Mouse (Mus musculus): ENCODE measurements around the gene Dlg1. TPM values are rescaled to one million over a fixed set of nuclear protein-coding genes. Genes with fewer than 3 reads are reported as not detected.

The Dlg1 gene
- 10.5 and 11.2 TPM in 2 replicates for polyA plus RNA-seq (2015; fragmentation: Nextera tagmentation; extraction: Ambion mirVana)

DNA sequence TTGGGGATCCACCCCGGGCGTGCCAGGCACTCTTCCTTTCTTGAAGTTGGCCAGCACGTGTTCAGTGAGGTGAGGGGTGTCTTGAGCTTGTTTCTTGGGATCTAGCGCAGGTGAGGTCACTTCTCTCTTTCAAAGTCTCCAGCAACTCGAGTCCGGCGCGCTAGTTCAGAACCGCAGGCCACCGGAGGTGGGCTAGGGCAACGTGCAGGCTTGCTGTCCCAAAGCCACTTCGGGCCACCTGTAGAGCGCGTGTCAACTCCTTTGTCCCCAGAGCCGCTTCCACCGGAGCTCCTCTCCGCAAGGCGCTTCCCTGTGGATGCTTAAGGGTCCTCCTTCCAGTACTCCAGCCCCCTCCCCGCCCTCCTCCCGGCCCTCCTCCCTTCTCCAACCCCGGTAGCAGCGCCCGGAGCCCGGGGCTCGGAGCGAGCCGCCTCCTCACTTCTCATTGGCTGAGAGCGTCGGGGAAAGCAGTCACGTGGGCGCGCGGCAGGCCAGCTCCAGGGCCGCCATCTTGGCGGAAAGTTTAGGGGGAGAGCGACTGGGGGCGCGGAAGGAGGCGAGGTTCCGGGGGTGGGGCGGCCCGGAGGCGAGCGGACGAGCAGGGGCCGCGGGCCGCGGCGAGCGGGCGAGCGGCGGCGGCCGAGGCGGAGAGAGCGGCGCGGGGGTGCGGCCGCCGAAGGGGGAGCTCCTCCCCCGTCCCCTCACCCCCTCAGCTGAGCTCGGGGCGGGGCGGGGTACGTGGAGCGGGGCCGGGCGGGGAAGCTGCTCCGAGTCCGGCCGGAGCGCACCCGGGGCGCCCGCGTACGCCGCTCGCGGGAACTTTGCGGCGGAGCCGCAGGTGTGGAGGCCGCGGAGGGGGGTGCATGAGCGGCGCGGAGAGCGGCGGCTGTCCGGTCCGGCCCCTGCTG is at the start of gene Dlg1:
Dlg1 (plus strand) TSS at position 65 of the 908 bp plus-strand sequence.
- peak; percentile 94 for ATAC-seq
- Histone ChIP-seq H3K36me3 (ENCODE audit: control insufficient read depth, insufficient read depth) (no peaks in the 10 kb centered on the region), H3K9me3 (ENCODE audit: control insufficient read depth) (no peaks in the 10 kb centered on the region), H3K27me3 (replicated peaks; ENCODE audit: control insufficient read depth, insufficient read depth, low read length) (no peaks in the 10 kb centered on the region), H3K4me3 (ENCODE audit: low read depth, low read length) (peak within 1 kb of the TSS; percentile 94), H3K4me2 (replicated peaks; ENCODE audit: low read depth) (peak within 1 kb of the TSS; percentile 87), H3K27ac (ENCODE audit: low read depth, low read length) (peak within 1 kb of the TSS; percentile 97), H3K4me1 (replicated peaks; ENCODE audit: control insufficient read depth, insufficient read depth, low read length) (0 out of 2 replicates have a peak, but pooled peaks cover 4% of the 10 kb centered on the region), H3K9ac (ENCODE audit: low read depth, low read length) (peak within 1 kb of the TSS; percentile 95)
- under 1% methylated on average over 79 of the region's 95 CpGs for WGBS
- TF ChIP-seq CTCF (IDR thresholded peaks at IDR 0.05; ENCODE audit: low read depth): no peak; the same call in 1 of the 2 replicates

DNA sequence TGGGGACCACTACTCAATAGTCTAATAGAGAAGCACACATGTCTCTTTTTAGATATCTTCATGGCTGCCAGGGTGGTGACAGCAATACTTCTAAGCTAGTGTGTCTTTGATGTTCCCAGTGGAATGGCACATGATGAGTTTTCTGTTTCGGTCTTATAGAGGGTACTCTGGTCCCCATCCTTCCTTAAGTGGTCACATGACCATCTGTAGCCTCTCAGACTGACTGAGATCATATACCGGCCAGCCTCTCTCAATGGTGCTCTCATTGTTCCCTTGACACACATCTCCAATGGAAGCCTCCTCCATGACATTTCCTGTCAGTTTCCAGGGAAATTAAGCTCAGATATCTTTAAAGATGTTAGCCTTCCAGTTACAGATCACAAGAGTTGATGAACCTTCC is 46.9 kb upstream of the Dlg1 start:
- H3K4me3 ChIP-seq (ENCODE audit: low read depth, low read length): no peak overlapping the region
- no peak overlapping the region for H3K4me2 ChIP-seq (replicated peaks; ENCODE audit: low read depth)
- H3K9me3 ChIP-seq (ENCODE audit: control insufficient read depth): no peaks in the 10 kb centered on the region
- no peak for ATAC-seq
- no peak overlapping the region for H3K9ac ChIP-seq (ENCODE audit: low read depth, low read length)
- H3K36me3 ChIP-seq (ENCODE audit: control insufficient read depth, insufficient read depth): no peaks in the 10 kb centered on the region
- TF ChIP-seq CTCF (IDR thresholded peaks at IDR 0.05; ENCODE audit: low read depth): no peak
- H3K4me1 ChIP-seq (replicated peaks; ENCODE audit: control insufficient read depth, insufficient read depth, low read length): no peaks in the 10 kb centered on the region
- WGBS: 96% methylated on average over 2 of the region's 2 CpGs
- no peak overlapping the region for H3K27ac ChIP-seq (ENCODE audit: low read depth, low read length)
- no peaks in the 10 kb centered on the region for H3K27me3 ChIP-seq (replicated peaks; ENCODE audit: control insufficient read depth, insufficient read depth, low read length)

DNA sequence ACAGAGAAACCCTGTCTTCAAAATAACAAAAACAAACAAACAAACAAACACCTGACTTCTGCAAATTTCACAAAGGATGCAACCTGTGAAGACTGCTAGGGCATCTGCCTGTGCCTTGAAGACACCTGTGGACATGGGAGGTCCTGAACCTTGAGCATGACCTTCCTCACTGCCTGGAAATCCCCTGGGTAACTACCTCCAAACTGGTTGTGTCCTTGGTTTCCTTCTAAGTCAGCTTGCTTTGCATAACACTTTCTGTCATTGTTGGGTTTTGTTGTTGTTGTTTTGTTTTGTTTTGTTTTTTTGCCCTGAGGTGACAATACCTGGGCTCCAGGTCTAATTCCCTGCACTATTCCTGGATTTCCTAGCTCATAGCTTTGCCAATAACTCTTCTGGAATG is 46.1 kb upstream of the Dlg1 start:
- Histone ChIP-seq H3K27ac (ENCODE audit: low read depth, low read length) (no peak overlapping the region), H3K9me3 (ENCODE audit: control insufficient read depth) (no peaks in the 10 kb centered on the region), H3K4me3 (ENCODE audit: low read depth, low read length) (no peak overlapping the region), H3K4me1 (replicated peaks; ENCODE audit: control insufficient read depth, insufficient read depth, low read length) (no peaks in the 10 kb centered on the region), H3K27me3 (replicated peaks; ENCODE audit: control insufficient read depth, insufficient read depth, low read length) (no peaks in the 10 kb centered on the region), H3K9ac (ENCODE audit: low read depth, low read length) (no peak overlapping the region), H3K36me3 (ENCODE audit: control insufficient read depth, insufficient read depth) (no peaks in the 10 kb centered on the region), H3K4me2 (replicated peaks; ENCODE audit: low read depth) (no peak overlapping the region)
- no peak for ATAC-seq
- TF ChIP-seq CTCF (IDR thresholded peaks at IDR 0.05; ENCODE audit: low read depth): no peak

DNA sequence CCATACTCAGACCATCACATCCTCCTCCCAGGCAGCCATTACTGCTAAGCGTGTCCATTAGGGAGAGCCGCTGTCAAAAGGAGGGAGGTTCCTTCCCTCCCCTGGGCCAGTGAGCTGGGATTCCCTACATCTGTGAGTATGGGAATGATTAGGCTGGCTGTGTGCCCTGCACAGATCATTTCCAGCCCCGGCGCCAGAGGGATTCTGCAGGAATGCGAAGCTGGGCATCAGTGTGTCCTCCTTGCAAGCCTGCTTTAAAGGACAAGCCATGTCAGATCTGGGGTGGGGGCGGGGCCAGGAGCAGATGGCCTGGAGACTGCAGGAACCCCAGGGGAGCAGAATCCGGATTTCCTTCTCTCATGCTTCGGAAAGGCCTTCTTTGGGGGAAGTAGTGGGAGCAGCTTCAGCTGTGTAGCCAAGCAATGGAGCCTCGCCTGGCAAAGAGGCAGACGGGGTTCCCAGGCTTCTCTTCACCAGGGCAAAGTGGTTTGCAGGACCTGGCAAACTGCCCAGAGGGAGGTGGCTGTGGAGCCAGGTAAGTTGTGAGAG is 45.3 kb upstream of the Dlg1 start:
- WGBS: 25% methylated on average over 10 of the region's 10 CpGs

DNA sequence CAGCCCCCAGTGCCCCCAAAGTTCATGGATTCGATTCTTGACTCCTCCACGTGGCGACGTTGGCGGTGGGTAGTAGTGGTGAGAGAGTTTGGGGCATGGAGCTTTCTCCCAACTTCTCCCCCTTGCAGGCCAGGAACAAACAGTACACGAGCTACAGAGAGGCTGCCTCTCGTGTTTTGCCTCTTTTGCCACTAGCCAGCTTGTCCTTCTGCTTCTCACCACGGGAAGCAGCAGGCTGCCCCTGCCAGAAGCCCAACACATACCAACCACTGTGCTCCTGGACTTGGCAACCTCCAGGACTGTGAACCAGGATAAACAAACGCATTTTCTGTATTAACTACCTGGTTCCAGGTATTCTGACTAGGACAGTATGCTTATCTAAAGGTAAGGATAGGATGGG is 44.6 kb upstream of the Dlg1 start:
- H3K27ac ChIP-seq (ENCODE audit: low read depth, low read length): no peak overlapping the region
- no peak for ATAC-seq
- H3K4me2 ChIP-seq (replicated peaks; ENCODE audit: low read depth): peak overlapping the region; percentile 41; the same call in 1 of the 2 replicates
- TF ChIP-seq CTCF (IDR thresholded peaks at IDR 0.05; ENCODE audit: low read depth): no peak
- H3K4me3 ChIP-seq (ENCODE audit: low read depth, low read length): no peak overlapping the region
- no peaks in the 10 kb centered on the region for H3K27me3 ChIP-seq (replicated peaks; ENCODE audit: control insufficient read depth, insufficient read depth, low read length)
- 70% methylated on average over 9 of the region's 9 CpGs for WGBS
- no peaks in the 10 kb centered on the region for H3K36me3 ChIP-seq (ENCODE audit: control insufficient read depth, insufficient read depth)
- H3K4me1 ChIP-seq (replicated peaks; ENCODE audit: control insufficient read depth, insufficient read depth, low read length): no peaks in the 10 kb centered on the region
- H3K9me3 ChIP-seq (ENCODE audit: control insufficient read depth): no peaks in the 10 kb centered on the region
- H3K9ac ChIP-seq (ENCODE audit: low read depth, low read length): no peak overlapping the region

More for the DNA sequence above, 45.3 kb upstream of the Dlg1 start:
- Histone ChIP-seq H3K4me3 (ENCODE audit: low read depth, low read length) (no peak overlapping the region; the same call in 1 of the 2 replicates), H3K4me1 (replicated peaks; ENCODE audit: control insufficient read depth, insufficient read depth, low read length) (no peaks in the 10 kb centered on the region), H3K9ac (ENCODE audit: low read depth, low read length) (no peak overlapping the region), H3K36me3 (ENCODE audit: control insufficient read depth, insufficient read depth) (no peaks in the 10 kb centered on the region), H3K4me2 (replicated peaks; ENCODE audit: low read depth) (peak overlapping the region; percentile 41), H3K27ac (ENCODE audit: low read depth, low read length) (no peak overlapping the region), H3K9me3 (ENCODE audit: control insufficient read depth) (no peaks in the 10 kb centered on the region), H3K27me3 (replicated peaks; ENCODE audit: control insufficient read depth, insufficient read depth, low read length) (no peaks in the 10 kb centered on the region)
- TF ChIP-seq CTCF (IDR thresholded peaks at IDR 0.05; ENCODE audit: low read depth): no peak
- ATAC-seq: no peak

DNA sequence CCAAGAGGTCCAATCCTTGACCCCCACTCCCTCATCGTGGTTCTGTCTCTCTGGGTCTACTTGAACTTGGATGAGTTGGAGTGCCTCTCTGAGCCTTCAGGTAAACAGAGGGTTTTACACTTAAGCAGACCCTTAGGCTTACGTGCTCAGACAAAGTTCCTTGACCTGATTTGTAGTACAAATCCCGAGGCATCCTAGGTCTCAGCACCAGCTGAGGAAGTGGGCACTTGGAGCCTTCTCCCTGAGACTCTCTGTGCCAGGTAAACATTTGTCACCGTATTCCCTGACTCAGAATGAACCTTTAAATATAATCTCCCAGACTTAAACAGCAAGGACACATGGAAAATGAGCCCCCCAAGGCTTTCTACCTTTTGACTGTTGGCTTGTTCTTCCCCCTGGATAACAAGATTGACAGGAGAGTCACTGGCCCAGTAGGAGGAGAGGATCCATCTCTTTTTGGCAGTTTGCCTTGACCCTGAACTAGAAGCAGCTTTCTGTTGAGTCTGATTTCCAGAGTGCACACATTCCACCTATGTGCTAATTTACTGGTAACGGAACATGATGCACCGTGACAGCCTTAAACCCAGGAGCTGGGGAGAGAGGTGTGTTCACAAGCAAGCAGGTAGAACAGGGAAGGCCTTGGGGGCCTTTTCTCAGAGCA is 43.4 kb upstream of the Dlg1 start:
- Histone ChIP-seq H3K9me3 (ENCODE audit: control insufficient read depth) (no peaks in the 10 kb centered on the region), H3K4me1 (replicated peaks; ENCODE audit: control insufficient read depth, insufficient read depth, low read length) (no peaks in the 10 kb centered on the region), H3K27me3 (replicated peaks; ENCODE audit: control insufficient read depth, insufficient read depth, low read length) (no peaks in the 10 kb centered on the region), H3K9ac (ENCODE audit: low read depth, low read length) (no peak overlapping the region), H3K27ac (ENCODE audit: low read depth, low read length) (no peak overlapping the region), H3K36me3 (ENCODE audit: control insufficient read depth, insufficient read depth) (no peaks in the 10 kb centered on the region), H3K4me3 (ENCODE audit: low read depth, low read length) (no peak overlapping the region), H3K4me2 (replicated peaks; ENCODE audit: low read depth) (no peak overlapping the region)
- WGBS: 78% methylated on average over 6 of the region's 6 CpGs
- ATAC-seq: no peak
- TF ChIP-seq CTCF (IDR thresholded peaks at IDR 0.05; ENCODE audit: low read depth): no peak

Measured in intestine, postnatal 0 days (tissue).